Mouse (Mus musculus) cerebellum, adult 9-10 months (tissue): Measurements from ENCODE around the gene Cd7.
"Not testable (repeated sequence)": the region's sequence is repeated elsewhere in the genome, so short reads cannot be mapped to it uniquely, and the experiment has no call there.

Experiments
- DNase-seq: peaks from one replicate; pipeline ENCODE4 v3.0.0; 2022

The Cd7 gene

DNA sequence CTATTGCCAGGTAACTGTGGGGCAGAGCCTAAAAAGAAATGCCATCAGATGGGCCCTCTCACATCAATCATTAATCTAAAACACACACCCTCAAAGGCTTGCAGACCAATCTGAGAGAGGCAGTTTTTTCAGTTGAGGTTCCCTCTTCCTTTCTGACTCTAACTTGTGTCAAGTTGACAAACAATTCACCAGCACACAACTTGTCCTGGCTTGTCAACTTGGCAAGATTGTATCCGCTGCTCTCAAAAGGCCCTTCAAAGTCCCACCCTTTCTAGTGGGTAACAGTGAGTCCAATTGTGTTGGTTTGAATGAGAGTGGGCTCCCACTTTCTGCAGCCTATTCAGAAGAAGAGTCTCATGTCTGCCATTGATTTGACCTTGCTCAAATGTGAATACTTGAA, 6.1 kb upstream of the Cd7 start:
- no peak for DNase-seq

DNA sequence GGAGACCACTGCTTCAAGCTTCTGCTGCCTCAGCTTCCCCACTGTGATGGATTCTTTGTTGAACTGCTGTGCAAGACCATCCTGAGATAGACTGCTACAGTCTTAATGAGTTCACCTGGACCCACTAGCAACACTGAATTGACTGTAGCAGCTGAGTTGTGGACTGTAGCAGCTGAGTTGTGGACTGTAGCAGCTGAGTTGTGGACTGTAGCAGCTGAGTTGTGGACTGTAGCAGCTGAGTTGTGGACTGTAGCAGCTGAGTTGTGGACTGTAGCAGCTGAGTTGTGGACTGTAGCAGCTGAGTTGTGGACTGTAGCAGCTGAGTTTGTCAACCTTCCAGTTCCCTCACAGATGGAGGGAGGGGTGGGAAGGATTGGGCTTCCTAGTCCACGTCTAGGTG, 3.8 kb upstream of the Cd7 start:
- DNase-seq, result not testable (repeated sequence)

DNA sequence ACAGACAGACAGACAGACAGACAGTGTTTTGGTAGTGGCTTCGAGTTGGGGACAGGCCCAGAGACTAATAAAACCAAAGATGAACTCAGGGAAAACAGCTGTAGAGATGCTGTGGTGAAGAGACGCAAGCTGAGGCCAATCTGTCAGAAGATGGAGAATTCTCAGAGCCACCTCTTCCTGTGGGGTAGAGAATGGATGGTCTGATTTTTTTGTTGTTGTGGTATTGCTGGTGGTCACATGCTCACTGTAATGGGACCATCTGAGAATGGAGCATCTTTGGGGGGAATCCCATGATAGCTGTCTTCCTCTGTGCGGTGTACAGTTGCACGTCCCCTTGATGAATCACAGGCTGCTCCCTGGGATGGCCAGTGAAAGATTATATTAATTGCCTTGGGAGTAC, 3.3 kb upstream of the Cd7 start:
- DNase-seq, result no peak

- no peak for DNase-seq
These were observed 2.4 kb upstream of the Cd7 start for GRCm38 (mm10) chr11:121041636-121042035.

- peak; percentile 80 for DNase-seq
These were observed 2.0 kb upstream of the Cd7 start for GRCm38 (mm10) chr11:121041212-121041611.

- DNase-seq, result no peak
These were observed 615 bp downstream of the Cd7 start for GRCm38 (mm10) chr11:121038366-121039240.

GRCm38 (mm10) chr11:121033118-121033517, 6.1 kb downstream of the Cd7 start:
- no peak for DNase-seq

- no peak for DNase-seq
These were observed 12.0 kb downstream of the Cd7 start for GRCm38 (mm10) chr11:121027259-121027658.

GRCm38 (mm10) chr11:121024163-121024562, 15.1 kb downstream of the Cd7 start:
- DNase-seq, result no peak

DNA sequence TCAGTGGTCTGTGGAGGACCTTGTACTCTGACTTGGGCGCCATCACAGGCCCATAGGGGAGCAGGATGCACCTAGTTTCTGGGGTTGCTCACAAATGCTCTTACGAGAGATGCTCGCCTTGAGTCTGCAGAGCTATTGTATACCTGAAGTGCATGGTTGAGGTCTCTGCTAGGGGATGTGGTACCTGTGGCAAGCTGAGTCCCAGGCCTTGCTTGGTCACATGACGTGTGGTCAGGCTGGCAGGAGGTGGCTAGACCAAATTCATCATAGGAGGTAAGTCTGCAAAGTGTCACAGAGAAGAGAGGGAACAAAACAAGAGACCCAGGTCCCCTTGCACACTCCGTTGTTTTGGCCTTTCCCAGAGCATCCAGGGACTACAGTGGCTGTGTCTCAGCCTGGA, 19.7 kb downstream of the Cd7 start:
- DNase-seq, result no peak

GRCm38 (mm10) chr11:121017703-121018102, 21.5 kb downstream of the Cd7 start:
- DNase-seq, result peak; percentile 50

- DNase-seq, result no peak
These were observed 23.7 kb downstream of the Cd7 start for GRCm38 (mm10) chr11:121015472-121015871.

- DNase-seq, result peak; percentile 86
These were observed 24.3 kb downstream of the Cd7 start for GRCm38 (mm10) chr11:121014896-121015300.

DNA sequence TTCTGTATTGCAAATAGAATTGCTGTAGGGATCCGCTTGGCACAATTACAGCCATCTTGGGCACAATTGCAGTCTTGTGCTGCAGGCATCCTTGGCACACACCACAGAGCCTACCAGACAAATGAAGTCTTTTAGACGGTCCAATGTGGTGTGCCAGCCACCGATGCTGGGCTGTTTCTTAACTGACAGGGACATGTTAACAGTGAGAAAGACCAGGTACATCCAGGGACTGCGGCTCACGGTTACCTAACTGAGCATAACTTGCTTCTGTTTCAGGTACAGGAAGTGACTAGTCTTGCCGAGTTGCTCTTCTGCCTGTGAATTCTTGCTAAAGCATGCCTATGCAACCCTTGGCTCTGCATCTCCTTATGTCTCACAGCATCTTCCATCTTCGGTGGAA, 25.6 kb downstream of the Cd7 start:
- DNase-seq, result no peak

DNA sequence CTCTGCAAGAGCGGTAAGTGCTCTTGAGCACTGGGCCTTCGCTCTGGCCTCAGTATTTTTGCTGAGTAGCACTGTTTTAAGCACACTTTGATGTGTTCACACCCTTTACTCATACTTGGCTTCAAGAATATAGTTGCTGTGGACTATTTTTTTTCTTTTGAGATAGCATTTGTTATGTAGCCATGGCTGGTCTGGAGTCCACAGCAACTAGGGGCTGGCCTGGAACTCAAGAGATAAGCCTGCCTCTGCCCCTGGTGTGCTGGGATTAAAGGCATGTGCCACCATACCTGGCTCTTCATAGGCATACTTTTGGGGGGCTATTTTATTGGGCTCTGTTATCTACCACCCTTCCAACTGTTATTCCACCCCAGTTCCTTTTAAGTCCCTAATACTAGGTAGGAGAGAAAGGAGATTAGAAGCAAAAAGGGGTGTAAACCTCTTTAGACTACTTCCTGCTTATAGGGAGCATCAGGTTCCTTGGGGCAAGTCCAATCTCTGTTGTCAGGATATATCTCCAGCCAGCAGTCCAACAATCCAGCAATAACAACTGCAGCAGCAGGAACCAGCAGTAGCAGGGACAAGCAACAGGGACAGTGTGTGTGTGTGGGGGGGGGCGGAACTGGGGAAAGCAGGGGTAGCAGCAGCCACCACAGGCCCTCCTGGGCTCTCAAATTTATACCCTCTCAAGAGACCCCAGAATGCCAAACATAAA, 29.0 kb downstream of the Cd7 start:
- DNase-seq, result no peak

DNA sequence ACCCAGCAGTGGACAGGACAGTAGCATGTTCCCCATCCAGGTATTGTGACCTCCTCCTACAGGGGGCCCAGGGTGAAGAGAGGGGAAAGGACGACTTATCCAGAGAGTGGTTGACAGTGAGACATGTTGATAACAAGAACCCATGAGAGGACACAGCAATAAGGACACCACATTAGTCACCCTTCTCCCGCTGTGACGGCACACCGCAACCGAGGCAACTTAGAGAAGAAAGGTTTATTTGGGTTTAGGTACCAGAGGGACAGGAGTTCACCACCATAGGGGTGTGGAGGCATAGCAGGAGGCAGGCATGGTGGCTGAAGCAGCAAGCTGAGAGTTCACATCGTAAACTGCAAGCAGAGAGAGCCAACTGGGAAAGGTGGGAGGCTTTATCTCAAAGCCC, 33.0 kb downstream of the Cd7 start:
- DNase-seq, result no peak

DNA sequence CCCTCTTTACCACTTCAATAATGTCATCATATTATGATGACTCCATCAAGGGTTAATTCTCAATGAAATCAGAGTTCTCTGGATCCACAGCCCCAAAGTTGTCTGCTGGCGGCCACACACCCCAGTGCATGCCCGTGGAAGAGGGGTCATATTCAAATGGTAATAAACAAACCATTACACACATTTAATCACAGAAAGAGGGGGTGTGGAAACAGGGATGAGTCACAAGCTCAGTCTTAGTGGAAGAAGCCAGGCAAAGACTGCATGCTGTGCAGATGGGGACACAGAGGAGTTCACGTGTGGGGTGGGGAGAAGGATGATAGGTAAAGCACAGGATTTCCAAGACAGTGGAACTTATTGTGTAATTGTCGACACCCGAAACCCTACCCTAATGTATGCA, 34.9 kb downstream of the Cd7 start:
- no peak for DNase-seq

GRCm38 (mm10) chr11:121001966-121002365, 37.3 kb downstream of the Cd7 start:
- DNase-seq, result no peak

GRCm38 (mm10) chr11:120994741-120995140, 44.5 kb downstream of the Cd7 start:
- DNase-seq, result no peak

GRCm38 (mm10) chr11:120993586-120993985, 45.6 kb downstream of the Cd7 start:
- DNase-seq, result no peak

- DNase-seq, result no peak
These were observed 46.1 kb downstream of the Cd7 start for GRCm38 (mm10) chr11:120993080-120993479.

- DNase-seq, result peak; percentile 60
These were observed 47.4 kb downstream of the Cd7 start for GRCm38 (mm10) chr11:120991791-120992190.

- DNase-seq, result peak; percentile 100
These were observed 48.2 kb downstream of the Cd7 start, which contains the start of gene Csnk1d for GRCm38 (mm10) chr11:120990951-120991526. Gene Csnk1d, minus strand, starts transcription at chr11:120991330.
